Mouse (Mus musculus) testis, postnatal 10 days (tissue): ENCODE measurements around the gene Ppp1r9a.

Source experiments
- DNase-seq: peaks from one replicate; pipeline ENCODE4 v3.0.0; 2021; ENCODE audit warnings: low spot score

Ppp1r9a gene

DNA sequence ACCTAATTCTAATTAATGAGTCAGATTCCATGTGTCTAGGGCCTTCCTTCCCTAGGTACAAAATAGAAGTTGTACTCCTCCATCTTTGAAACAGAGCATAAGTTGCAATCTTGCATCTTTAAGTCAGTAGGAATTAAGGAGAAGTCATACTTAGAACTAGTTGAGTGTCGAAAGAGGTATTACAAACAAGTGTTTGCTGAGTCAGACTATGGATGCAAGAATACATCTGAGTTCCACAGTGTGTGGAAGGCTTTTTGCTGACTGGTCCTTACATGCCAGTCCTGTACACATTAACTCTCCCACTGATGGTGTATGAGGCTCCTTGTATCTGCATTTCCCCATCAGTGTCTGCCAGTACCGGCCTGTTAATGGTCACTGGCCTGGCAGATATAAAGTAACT, 305.1 kb downstream of the Ppp1r9a start:
- no peak for DNase-seq
